Mouse (Mus musculus) ES-E14 (cell line): ENCODE measurements around the gene Nek2. TPM values are rescaled to one million over a fixed set of nuclear protein-coding genes. Genes with fewer than 3 reads are reported as not detected.

ENCODE experiments used
- DNase-seq: peaks from one replicate; pipeline ENCODE4 v3.0.0-alpha.2; 2013; ENCODE audit warnings: low read depth, low spot score
- H3K27ac ChIP-seq: 2 replicates; pipeline ENCODE4 v1.5.1; 2012; ENCODE audit warnings: low read depth, mild to moderate bottlenecking, low read length, moderate library complexity, mixed read lengths; ENCODE audit not compliant: poor library complexity, insufficient read depth, severe bottlenecking
- H3K36me3 ChIP-seq: 2 replicates; pipeline ENCODE4 v1.6.1; 2012; ENCODE audit warnings: mild to moderate bottlenecking, low read length, moderate library complexity, mixed read lengths; ENCODE audit not compliant: control insufficient read depth, poor library complexity, insufficient read depth, severe bottlenecking
- H3K4me1 ChIP-seq, 2 experiments: fragments of 150-350 bp in 1 of 2; sonication (generic) in 1 of 2; 2 replicates each; pipeline ENCODE4 v1.6.1; 2012; ENCODE audit warnings: low read length in 2 of 2, mild to moderate bottlenecking in 1 of 2, mixed read lengths in 1 of 2; ENCODE audit not compliant: control insufficient read depth in 2 of 2, insufficient read depth in 2 of 2, poor library complexity in 1 of 2
- H3K4me3 ChIP-seq, 2 experiments: fragments of 150-350 bp in 1 of 2; sonication (generic) in 1 of 2; 2 replicates each; pipeline ENCODE4 v1.5.1; 2012; ENCODE audit warnings: low read length in 2 of 2, low read depth in 1 of 2, mild to moderate bottlenecking in 1 of 2, mixed read lengths in 1 of 2; ENCODE audit not compliant: insufficient read depth in 1 of 2, poor library complexity in 1 of 2, severe bottlenecking in 1 of 2
- H3K9ac ChIP-seq: 2 replicates; pipeline ENCODE4 v1.6.1; 2012; ENCODE audit warnings: low read depth, mild to moderate bottlenecking, low read length, mixed read lengths; ENCODE audit not compliant: poor library complexity, insufficient read depth, severe bottlenecking
- H3K9me3 ChIP-seq: fragments of 150-350 bp; sonication (generic); 2 replicates; pipeline ENCODE4 v1.6.1; 2012; ENCODE audit warnings: low read depth, mild to moderate bottlenecking, low read length; ENCODE audit not compliant: control insufficient read depth, insufficient read depth
- CHD2 ChIP-seq: IDR thresholded peaks from 2 replicates; pipeline ENCODE4 v1.6.1; 2014; ENCODE audit warnings: mild to moderate bottlenecking, low read depth, low read length, inconsistent platforms
- HCFC1 ChIP-seq: IDR thresholded peaks from 2 replicates; pipeline ENCODE4 v1.6.1; 2012; ENCODE audit warnings: low read length, inconsistent platforms, borderline replicate concordance; ENCODE audit not compliant: insufficient read depth
- MAFK ChIP-seq: IDR thresholded peaks from 2 replicates; pipeline ENCODE4 v1.6.1; 2014; ENCODE audit warnings: mild to moderate bottlenecking, low read depth, low read length, inconsistent platforms; ENCODE audit not compliant: insufficient read depth
- ZC3H11A ChIP-seq: IDR thresholded peaks from 2 replicates; pipeline ENCODE4 v1.6.1; 2012; ENCODE audit warnings: low read depth, mild to moderate bottlenecking, inconsistent platforms, low read length, borderline replicate concordance
- ZNF384 ChIP-seq: IDR thresholded peaks from 2 replicates; pipeline ENCODE4 v1.6.1; 2012; ENCODE audit warnings: low read depth, low read length, inconsistent platforms
- in situ Hi-C, 2 experiments: fragments of 600-800 bp; cut with MboI; formaldehyde crosslinking; loops; one replicate each; pipeline ENCODE4 v1.15.1; 2025; ENCODE audit warnings: low sequenced_read_pairs in 2 of 2, inconsistent platforms in 1 of 2; ENCODE audit not compliant: unreplicated experiment in 2 of 2
- total RNA-seq: library from RNA; depleted of rRNA; stranded (reverse); fragments of 300-350 nt; gene quantifications from 2 replicates; pipeline ENCODE4 v1.2.3, GENCODE M21; 2012

Gene Nek2
- total RNA-seq, 1 experiment = 50.5 TPM

DNA sequence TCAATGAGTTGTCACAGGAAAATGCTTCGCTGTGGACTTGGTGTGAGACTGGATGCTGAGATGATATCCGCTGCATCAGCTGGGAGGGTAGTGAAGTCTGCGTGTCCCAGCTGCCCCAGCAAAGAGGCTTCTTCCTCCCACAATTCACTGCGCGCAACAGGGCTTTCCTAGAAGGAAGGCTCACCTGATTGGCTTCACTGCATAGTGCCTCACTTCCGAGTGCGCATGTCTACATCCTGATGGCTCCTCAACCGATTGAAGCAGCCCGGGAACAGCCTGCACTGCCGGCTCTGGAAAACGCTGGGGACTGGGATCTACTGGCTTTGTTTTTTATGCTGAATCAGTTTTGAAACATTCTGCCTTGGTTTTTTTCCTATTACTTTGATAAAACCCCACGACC, 21.0 kb downstream of the Nek2 start:
- Histone ChIP-seq H3K9ac (no peak overlapping the region), H3K4me3 (no peak overlapping the region), H3K4me1 (peaks cover 0 to 8% of the 10 kb centered on the region in 2 experiments; a peak in 1 of 4 replicates), H3K27ac (no peak overlapping the region), H3K9me3 (no peaks in the 10 kb centered on the region), H3K36me3 (no peaks in the 10 kb centered on the region)
- TF ChIP-seq ZC3H11A (no peak), MAFK (0 out of 2 replicates have a peak, but pooled peaks have one; percentile 6)
- in situ Hi-C loops = no loop called here
- no peak for DNase-seq

DNA sequence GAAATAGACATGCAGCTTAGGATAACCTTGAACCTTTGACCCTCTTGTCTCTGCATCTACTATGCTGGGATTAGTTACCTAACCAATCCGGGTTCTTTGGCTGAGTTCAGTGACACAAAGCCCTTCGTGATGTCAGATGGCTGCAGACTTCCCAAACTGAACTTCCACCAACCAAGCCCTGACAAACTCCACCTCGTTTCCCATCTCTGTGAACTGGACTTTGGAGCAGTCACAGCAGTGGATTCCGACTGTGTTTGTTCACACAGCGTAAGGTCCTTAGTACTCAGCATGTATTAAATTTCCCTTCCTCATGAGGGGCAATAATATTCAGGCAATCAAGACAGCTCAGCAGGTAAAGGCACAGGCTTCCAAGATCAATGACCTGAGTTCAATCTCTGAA, 25.4 kb downstream of the Nek2 start:
- Histone ChIP-seq H3K36me3 (no peaks in the 10 kb centered on the region), H3K4me1 (no peaks in the 10 kb centered on the region), H3K9ac (no peak overlapping the region), H3K4me3 (no peak overlapping the region), H3K9me3 (no peaks in the 10 kb centered on the region), H3K27ac (no peak overlapping the region)
- DNase-seq = no peak
- TF ChIP-seq MAFK (no peak), HCFC1 (no peak), ZC3H11A (no peak), ZNF384 (no peak), CHD2 (no peak)
- in situ Hi-C loops = no loop called here

DNA sequence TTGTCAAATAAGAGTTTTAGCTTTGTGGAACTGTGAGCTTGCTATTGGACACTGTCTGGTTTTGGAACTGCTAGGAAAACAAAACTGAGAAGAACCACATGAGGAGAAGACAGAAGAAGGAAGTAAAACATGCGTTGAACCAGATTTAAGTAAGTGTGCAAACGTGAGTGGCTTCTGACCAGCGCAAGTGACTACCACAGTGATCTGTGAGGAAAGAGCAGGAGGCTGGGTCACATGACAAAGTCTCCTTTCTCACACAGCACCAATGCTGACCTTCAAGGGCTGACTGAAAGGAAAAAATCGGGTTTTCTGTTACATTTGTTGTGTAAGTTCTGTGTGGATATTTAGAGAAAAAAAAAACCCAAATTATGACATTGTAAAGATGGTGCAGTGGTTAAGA, 28.3 kb downstream of the Nek2 start:
- no peak for TF ChIP-seq CHD2
- no peak for TF ChIP-seq ZNF384
- TF ChIP-seq MAFK = no peak
- no peak for TF ChIP-seq HCFC1
- TF ChIP-seq ZC3H11A = no peak
- H3K27ac ChIP-seq = no peak overlapping the region
- in situ Hi-C loops = no loop called here
- H3K9me3 ChIP-seq = no peaks in the 10 kb centered on the region
- H3K4me3 ChIP-seq = no peak overlapping the region
- no peak overlapping the region for H3K9ac ChIP-seq
- DNase-seq = no peak
- no peaks in the 10 kb centered on the region for H3K36me3 ChIP-seq
- H3K4me1 ChIP-seq = 0 out of 4 replicates have a peak, but pooled peaks cover 0 to 3% of the 10 kb centered on the region in 2 experiments

DNA sequence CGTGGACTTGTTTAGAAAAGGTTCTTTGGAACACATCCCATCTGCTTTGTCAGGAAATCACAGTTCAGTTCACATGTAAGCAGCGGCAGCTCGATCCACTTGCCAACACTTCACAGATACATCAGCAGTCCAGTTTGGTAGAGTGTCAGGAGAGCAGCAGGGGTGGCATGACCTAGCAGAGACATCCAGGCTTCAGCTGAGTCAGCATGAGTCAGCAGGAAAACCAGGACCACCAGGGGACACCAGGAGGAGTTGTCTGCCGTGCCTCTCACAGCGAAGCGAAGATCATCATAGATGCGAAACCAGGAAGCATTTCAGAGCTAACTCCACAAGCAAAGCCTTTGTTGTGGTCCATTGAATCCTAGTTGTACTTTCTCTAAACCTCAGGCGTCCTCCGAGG, 32.2 kb downstream of the Nek2 start:
- peak overlapping the region; percentile 16; the same call in 1 of the 2 replicates for H3K27ac ChIP-seq
- H3K36me3 ChIP-seq = no peaks in the 10 kb centered on the region
- no peaks in the 10 kb centered on the region for H3K9me3 ChIP-seq
- H3K9ac ChIP-seq = no peak overlapping the region
- in situ Hi-C loops = no loop called here
- no peak overlapping the region for H3K4me3 ChIP-seq
- H3K4me1 ChIP-seq = 0 out of 4 replicates have a peak, but pooled peaks cover 0 to 3% of the 10 kb centered on the region in 2 experiments
- DNase-seq = no peak
- TF ChIP-seq MAFK (peak; percentile 93), CHD2 (no peak)

DNA sequence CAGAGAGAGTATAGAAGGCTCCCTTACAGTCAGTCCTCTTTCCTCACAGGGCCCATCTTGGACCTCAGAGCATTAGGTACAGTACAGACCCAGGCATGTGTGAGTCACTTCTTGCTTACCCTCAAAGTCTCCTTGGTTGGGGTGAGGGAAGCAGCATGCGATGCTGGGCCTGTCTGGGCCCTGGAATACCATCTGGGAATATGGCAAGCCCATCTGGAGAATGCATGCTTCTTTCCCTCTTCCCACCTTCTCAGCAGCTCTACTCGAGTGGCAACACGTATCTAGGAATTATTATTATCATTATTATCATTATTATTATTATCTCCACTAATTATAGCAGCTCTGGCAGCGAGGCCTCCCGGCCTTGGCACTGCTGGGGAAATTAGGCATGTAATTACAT, 33.5 kb downstream of the Nek2 start:
- TF ChIP-seq ZNF384 (no peak), CHD2 (no peak), HCFC1 (no peak), ZC3H11A (no peak), MAFK (no peak)
- Histone ChIP-seq H3K4me3 (no peak overlapping the region), H3K36me3 (no peaks in the 10 kb centered on the region), H3K9ac (no peak overlapping the region), H3K9me3 (no peaks in the 10 kb centered on the region), H3K27ac (no peak overlapping the region), H3K4me1 (0 out of 4 replicates have a peak, but pooled peaks cover 0 to 3% of the 10 kb centered on the region in 2 experiments)
- in situ Hi-C loops = no loop called here
- DNase-seq = no peak
